Mouse (Mus musculus) lung, postnatal 10 days (tissue): ENCODE data around the gene Egln2.

Source experiments
- DNase-seq: peaks from one replicate; pipeline ENCODE4 v3.0.0; 2021

The Egln2 gene

DNA sequence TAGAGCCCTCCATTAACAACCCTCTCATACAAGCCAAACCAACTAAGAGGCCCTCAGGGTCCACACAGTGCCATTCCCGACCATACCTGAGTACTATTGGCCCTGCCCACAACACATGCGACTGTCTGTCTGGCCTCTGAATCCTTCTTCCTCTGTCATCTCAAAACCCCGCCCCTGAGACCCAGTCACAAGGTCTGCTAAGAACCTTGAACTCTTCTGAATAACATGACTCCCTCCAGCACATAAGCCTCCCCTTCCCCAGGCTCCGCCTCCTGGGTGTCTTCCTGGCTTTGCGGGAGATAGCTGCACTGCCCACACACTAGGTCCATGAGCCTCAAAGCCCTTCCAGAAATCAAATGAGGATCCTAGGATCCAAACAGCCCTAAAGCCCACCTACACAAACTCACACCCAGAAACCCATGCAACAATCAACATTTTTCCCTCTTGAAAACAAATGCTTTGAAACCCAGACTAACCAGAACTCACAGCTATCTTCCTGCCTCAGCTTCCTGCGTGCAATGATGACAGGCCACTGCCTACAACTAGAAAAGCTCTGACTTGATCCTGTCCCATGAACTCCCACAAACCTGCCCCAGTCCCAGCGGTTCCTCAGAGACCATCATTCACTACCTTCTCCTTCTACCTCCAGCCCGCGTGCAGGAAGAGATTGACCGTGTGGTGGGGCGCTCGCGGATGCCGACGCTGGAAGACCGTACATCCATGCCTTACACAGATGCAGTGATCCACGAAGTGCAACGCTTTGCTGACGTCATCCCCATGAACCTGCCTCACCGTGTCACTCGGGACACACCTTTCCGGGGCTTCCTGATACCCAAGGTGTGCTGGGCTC lies 35.9 kb downstream of the Egln2 start:
- DNase-seq: no peak

DNA sequence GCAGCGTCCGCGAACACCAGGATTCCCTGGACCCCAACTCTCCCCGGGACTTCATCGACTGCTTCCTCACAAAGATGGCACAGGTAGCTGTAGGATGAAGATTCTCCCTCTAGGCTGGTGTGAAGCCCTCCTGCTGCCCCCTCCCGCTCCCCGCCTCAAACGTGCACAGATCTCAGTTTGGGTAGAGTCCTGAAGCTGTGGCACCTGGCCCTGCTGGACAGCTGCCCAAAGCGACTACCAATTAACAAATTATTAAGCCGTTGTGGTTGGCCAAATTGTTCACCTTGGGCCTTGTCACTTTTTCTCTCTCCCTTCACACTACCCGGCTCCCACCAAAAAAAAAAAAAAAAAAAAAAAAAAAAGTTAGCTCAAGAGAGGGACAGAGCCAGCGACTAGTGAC lies 36.8 kb downstream of the Egln2 start:
- DNase-seq: no peak

GRCm38 (mm10) chr7:27128946-27129345 lies 37.7 kb downstream of the Egln2 start:
- no peak for DNase-seq

- DNase-seq: peak; percentile 60
These were observed 38.4 kb downstream of the Egln2 start for GRCm38 (mm10) chr7:27128162-27128561.

GRCm38 (mm10) chr7:27124969-27125368 lies 41.6 kb downstream of the Egln2 start:
- DNase-seq: no peak

GRCm38 (mm10) chr7:27124305-27124832 lies 42.2 kb downstream of the Egln2 start:
- DNase-seq: no peak

GRCm38 (mm10) chr7:27119676-27120075 lies 46.9 kb downstream of the Egln2 start, which contains the start of gene Cyp2f2:
Gene Cyp2f2, plus strand, starts transcription at chr7:27119909.
- DNase-seq: peak; percentile 27

- DNase-seq: peak; percentile 72
These were observed 48.5 kb downstream of the Egln2 start for GRCm38 (mm10) chr7:27118033-27118511.

DNA sequence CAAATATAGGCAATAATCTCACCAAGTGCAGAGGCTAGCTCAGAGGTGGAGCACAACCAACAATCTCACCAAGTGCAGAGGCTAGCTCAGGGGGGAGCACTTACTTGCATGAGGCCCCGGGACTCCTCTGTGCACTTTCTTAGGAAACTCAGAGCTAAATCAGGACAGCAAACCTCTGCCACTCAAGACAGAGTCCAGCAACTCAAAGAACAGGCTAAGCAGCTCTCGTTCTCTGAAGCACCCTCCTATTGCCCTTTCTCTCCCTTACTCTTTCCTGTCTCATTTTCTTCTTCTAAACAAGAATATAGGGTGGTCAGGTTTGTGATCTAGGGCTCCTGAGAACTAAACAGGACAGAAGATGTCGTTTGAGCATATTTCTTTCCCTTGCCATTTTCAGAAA lies 54.6 kb downstream of the Egln2 start:
- no peak for DNase-seq

DNA sequence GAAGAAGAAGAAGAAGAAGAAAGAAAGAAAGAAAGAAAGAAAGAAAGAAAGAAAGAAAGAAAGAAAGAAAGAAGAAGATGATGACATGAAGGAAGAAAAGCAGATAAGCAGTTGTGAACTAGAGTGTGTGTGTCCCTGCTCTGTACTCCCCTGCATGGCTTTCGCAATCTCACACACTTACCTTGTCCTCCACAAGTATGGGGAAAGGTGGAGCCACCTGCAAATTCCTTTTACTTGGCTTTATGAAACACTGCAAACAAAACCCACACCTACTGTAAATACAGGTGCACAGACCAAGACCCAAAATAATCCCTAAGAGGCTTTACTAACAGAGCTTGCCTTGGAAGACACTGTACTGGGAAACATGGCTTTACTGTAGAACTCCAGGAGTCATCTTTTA lies 55.6 kb downstream of the Egln2 start:
- peak; percentile 47 for DNase-seq

DNA sequence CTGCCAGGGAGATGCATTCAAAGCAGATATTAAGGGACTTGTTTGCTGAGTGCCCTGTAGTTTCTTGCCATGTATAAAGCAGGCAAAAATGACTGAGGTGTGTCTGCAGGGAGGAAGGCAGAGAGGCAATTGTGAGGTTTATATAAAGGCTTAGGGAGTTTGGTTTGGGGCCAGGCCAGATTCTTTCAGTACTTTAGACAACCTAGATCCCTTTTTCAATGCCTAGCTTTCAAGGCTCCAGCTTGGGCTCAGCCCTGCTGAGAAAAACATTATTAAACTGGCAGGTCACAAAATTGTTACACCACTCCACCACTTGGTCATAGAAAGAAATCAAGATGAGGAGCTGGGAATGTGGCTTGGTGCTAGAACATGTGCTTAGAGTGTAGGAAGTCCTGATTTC lies 56.3 kb downstream of the Egln2 start:
- no peak for DNase-seq
